Mouse (Mus musculus) hindbrain, embryonic 10.5 days (tissue): ENCODE data around the gene Sipa1l1. TPM values are rescaled to one million over a fixed set of nuclear protein-coding genes. Genes with fewer than 3 reads are reported as not detected.

Experiments used
- DNase-seq: peaks from one replicate; pipeline ENCODE4 v3.0.0-alpha.2; 2017; ENCODE audit warnings: low spot score
- H3K27ac ChIP-seq: fragments of 300-500 bp; sonication (generic); 2 replicates; pipeline ENCODE4 v1.5.1; 2016; ENCODE audit warnings: mild to moderate bottlenecking, moderate library complexity
- H3K27me3 ChIP-seq: fragments of 300-500 bp; sonication (generic); 2 replicates; pipeline ENCODE4 v1.6.1; 2016; ENCODE audit warnings: mild to moderate bottlenecking; ENCODE audit not compliant: poor library complexity, insufficient read depth, severe bottlenecking
- H3K36me3 ChIP-seq: fragments of 300-500 bp; sonication (generic); 2 replicates; pipeline ENCODE4 v1.6.1; 2016; ENCODE audit warnings: mild to moderate bottlenecking, moderate library complexity
- H3K4me1 ChIP-seq: fragments of 300-500 bp; sonication (generic); replicated peaks from 2 replicates; pipeline ENCODE4 v1.6.1; 2016; ENCODE audit warnings: mild to moderate bottlenecking
- H3K4me3 ChIP-seq: fragments of 300-500 bp; sonication (generic); 2 replicates; pipeline ENCODE4 v1.5.1; 2016; ENCODE audit warnings: mild to moderate bottlenecking, moderate library complexity
- H3K9me3 ChIP-seq: fragments of 300-500 bp; sonication (generic); 2 replicates; pipeline ENCODE4 v1.6.1; 2016; ENCODE audit warnings: mild to moderate bottlenecking, moderate library complexity
- WGBS: fragments of 180-500 bp; shearing (Covaris S2); methylation state at CpG from one replicate; pipeline ENCODE4 v1.1.7; 2016; 5-methylcytosine and 5-hydroxymethylcytosine counted together
- polyA plus RNA-seq: library from polyadenylated mRNA; unstranded; fragments of >200 nt; fragmentation: Nextera tagmentation; extraction: Ambion mirVana; gene quantifications from 2 replicates; pipeline ENCODE4 v1.2.1, GENCODE M21; 2016

The Sipa1l1 gene
- polyA plus RNA-seq, 1 experiment from 2014 or later: 26.0 TPM

DNA sequence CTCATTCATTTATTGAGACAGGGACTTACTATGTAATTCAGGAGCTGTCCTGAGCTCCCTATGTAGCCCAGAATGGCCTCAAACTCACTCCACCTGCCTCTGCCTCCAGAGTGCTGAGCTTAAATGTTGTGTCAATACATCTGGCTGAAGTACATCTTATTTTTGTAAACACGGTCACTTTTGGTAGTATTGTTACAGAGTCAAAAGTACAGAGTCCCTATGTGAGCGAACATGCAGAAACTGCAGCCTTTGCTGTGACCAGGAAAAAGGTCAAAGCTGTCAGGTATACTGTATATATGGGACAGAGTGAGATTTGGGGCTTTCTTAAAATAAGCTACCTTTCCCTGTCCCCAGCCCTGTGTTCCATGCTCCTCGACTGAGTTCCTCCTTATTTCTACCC is 17.6 kb downstream of the Sipa1l1 start:
- WGBS: 81% methylated on average over 3 of the region's 3 CpGs
- H3K27ac ChIP-seq: no peak overlapping the region
- no peak overlapping the region for H3K4me3 ChIP-seq
- peaks cover 19% of the 10 kb centered on the region for H3K36me3 ChIP-seq
- no peaks in the 10 kb centered on the region for H3K27me3 ChIP-seq
- H3K9me3 ChIP-seq: peaks cover 23% of the 10 kb centered on the region; the same call in 1 of the 2 replicates
- peaks cover 44% of the 10 kb centered on the region for H3K4me1 ChIP-seq
- DNase-seq: no peak

GRCm38 (mm10) chr12:82187178-82187839 is 18.2 kb downstream of the Sipa1l1 start:
- Histone ChIP-seq H3K9me3 (peaks cover 18% of the 10 kb centered on the region; the same call in 1 of the 2 replicates), H3K4me1 (peaks cover 44% of the 10 kb centered on the region), H3K36me3 (peaks cover 13% of the 10 kb centered on the region), H3K27me3 (no peaks in the 10 kb centered on the region), H3K27ac (no peak overlapping the region), H3K4me3 (no peak overlapping the region)
- DNase-seq: no peak
- WGBS: 68% methylated on average over 7 of the region's 7 CpGs

DNA sequence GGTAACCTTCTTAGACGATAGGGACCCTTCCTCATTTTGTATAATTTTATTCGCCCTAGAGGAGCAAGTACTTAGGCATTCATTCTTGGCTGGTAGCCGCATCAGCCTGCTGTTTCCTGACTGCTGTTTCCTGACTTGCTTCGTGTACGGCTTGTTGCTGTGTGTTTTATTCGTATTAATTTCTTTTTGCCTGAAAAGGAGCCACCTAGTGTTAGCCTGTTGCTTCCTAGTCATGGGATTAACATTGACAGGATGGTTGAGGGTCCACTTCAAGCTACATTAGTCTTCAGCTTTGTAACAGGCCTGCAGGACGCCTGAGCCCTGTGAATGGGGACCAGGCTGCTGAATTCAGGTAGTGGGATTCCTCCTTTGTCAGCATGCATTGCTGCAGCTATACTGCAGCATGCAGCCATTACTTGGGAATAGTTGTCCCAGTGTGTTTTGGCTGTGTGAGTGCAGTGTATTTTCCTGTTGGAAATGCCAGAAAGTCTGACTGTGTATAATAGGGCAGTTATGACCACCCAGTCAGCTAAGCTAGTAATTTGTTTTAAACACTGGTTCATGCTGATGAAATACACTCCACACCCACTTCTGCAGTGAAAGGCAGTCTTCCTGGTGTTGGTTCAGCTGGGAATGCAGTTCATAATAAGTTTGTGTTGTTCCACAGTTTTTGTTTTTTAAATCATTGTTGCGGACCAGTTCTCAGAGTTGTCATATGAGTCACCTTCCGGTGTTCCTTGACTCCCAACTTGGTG is 19.4 kb downstream of the Sipa1l1 start:
- no peak for DNase-seq
- Histone ChIP-seq H3K4me1 (peaks cover 54% of the 10 kb centered on the region), H3K4me3 (no peak overlapping the region), H3K27ac (no peak overlapping the region), H3K27me3 (no peaks in the 10 kb centered on the region), H3K9me3 (peaks cover 11% of the 10 kb centered on the region; the same call in 1 of the 2 replicates), H3K36me3 (peaks cover 2% of the 10 kb centered on the region; the same call in 1 of the 2 replicates)
- WGBS: 63% methylated on average over 9 of the region's 9 CpGs

GRCm38 (mm10) chr12:82189076-82189675 is 20.1 kb downstream of the Sipa1l1 start:
- WGBS: 45% methylated on average over 6 of the region's 6 CpGs
- peaks cover 8% of the 10 kb centered on the region; the same call in 1 of the 2 replicates for H3K9me3 ChIP-seq
- no peaks in the 10 kb centered on the region for H3K27me3 ChIP-seq
- peak overlapping the region; percentile 40; the same call in 1 of the 2 replicates for H3K27ac ChIP-seq
- DNase-seq: peak; percentile 28
- H3K4me1 ChIP-seq: peaks cover 58% of the 10 kb centered on the region
- H3K36me3 ChIP-seq: no peaks in the 10 kb centered on the region
- no peak overlapping the region for H3K4me3 ChIP-seq

DNA sequence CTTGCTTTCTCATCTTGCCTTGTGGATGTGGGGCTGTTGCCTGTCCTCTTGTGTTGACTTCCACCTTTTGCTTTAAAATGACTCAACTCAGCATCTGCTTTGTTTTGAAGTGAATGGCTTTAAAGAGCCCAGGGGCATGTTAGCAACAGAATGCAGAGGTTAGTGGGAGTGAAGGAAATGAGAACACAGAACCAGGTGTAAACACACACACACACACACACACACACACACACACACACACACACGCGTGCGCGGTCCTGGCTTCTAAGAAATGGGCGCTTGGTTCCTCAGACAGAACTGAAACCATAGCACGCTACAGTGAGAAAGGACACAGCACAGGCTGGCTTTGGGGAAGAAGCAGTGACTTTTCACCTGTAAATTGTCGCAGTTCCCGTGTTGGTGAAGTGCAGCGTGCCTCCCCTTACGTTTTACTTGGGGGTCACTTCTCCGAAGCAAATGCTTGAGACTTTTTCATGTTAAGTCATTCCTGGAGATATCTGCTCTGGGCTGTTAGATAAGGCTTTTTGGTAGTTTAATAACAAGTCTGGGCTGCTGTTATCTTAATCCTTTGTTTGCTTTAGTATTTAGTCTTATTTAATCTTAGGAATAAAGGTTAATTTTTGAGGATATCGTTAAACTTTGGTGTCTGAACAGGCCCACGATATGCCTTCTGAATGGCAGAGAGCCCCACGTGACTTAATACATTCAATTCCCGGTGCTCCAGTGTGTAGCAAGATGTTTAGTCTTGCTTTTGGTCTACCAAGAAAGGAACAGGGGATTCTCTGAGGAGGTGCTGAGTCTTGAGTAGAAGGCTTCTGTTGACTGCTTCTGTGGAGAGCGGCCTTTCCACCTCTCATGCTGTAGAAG is 20.8 kb downstream of the Sipa1l1 start:
- H3K36me3 ChIP-seq: no peaks in the 10 kb centered on the region
- WGBS: 83% methylated on average over 16 of the region's 16 CpGs
- no peaks in the 10 kb centered on the region for H3K27me3 ChIP-seq
- peaks cover 58% of the 10 kb centered on the region for H3K4me1 ChIP-seq
- no peak for DNase-seq
- H3K27ac ChIP-seq: peak overlapping the region; percentile 40
- H3K9me3 ChIP-seq: peaks cover 5% of the 10 kb centered on the region; the same call in 1 of the 2 replicates
- no peak overlapping the region for H3K4me3 ChIP-seq

DNA sequence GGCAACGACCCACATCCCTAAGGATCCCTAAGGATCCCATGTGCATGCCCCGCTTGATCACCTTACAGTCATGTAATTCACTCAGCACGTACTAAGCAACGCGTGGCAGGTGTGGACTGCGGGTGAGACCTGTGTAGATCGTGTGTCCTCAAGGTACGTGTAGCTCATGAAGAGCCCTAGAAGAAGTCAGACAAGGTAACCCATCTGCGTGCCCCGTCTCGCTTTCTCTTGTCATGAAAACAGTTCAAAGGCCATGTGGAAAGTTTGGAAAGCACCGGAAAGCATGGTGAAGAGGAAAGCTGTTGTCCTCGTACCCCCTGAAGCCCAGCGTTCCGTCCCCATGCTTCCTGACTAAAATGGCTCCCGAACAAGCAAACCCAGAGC is 21.5 kb downstream of the Sipa1l1 start:
- H3K9me3 ChIP-seq: no peaks in the 10 kb centered on the region
- H3K27me3 ChIP-seq: no peaks in the 10 kb centered on the region
- 86% methylated on average over 16 of the region's 16 CpGs for WGBS
- H3K27ac ChIP-seq: no peak overlapping the region; the same call in 1 of the 2 replicates
- peaks cover 58% of the 10 kb centered on the region for H3K4me1 ChIP-seq
- no peaks in the 10 kb centered on the region for H3K36me3 ChIP-seq
- no peak for DNase-seq
- no peak overlapping the region for H3K4me3 ChIP-seq

GRCm38 (mm10) chr12:82191686-82192085 is 22.6 kb downstream of the Sipa1l1 start:
- peaks cover 64% of the 10 kb centered on the region for H3K4me1 ChIP-seq
- no peak overlapping the region for H3K4me3 ChIP-seq
- no peak overlapping the region for H3K27ac ChIP-seq
- WGBS: 79% methylated on average over 5 of the region's 5 CpGs
- H3K36me3 ChIP-seq: no peaks in the 10 kb centered on the region
- DNase-seq: no peak
- H3K27me3 ChIP-seq: no peaks in the 10 kb centered on the region
- no peaks in the 10 kb centered on the region for H3K9me3 ChIP-seq

DNA sequence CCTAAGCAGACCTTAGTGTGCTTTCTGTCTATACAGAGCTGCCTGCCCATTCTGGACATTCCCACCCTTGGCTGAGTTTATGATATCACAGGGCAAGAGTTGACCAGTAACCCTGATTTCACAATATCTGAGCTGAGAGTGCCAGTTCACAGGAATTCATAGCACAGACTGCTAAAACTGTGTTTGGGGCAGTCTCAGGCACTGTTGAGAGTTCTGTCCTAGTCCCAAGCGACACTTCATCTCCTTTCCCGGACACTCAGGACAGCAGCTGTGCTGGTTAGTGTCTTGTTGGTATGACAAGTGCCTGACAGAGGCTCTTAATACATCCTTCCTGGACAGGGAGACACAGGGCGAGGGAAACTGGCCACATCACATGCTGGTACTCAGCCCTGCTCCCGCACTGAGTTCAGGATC is 23.5 kb downstream of the Sipa1l1 start:
- H3K27me3 ChIP-seq: no peaks in the 10 kb centered on the region
- H3K9me3 ChIP-seq: no peaks in the 10 kb centered on the region
- WGBS: 84% methylated on average over 4 of the region's 4 CpGs
- H3K36me3 ChIP-seq: no peaks in the 10 kb centered on the region
- no peak for DNase-seq
- H3K4me1 ChIP-seq: peaks cover 64% of the 10 kb centered on the region
- H3K27ac ChIP-seq: no peak overlapping the region
- H3K4me3 ChIP-seq: no peak overlapping the region

GRCm38 (mm10) chr12:82193476-82193875 is 24.4 kb downstream of the Sipa1l1 start:
- Histone ChIP-seq H3K27me3 (no peaks in the 10 kb centered on the region), H3K9me3 (no peaks in the 10 kb centered on the region), H3K27ac (no peak overlapping the region), H3K36me3 (no peaks in the 10 kb centered on the region), H3K4me1 (peaks cover 57% of the 10 kb centered on the region), H3K4me3 (no peak overlapping the region)
- DNase-seq: no peak
- WGBS: 56% methylated on average over 2 of the region's 2 CpGs

DNA sequence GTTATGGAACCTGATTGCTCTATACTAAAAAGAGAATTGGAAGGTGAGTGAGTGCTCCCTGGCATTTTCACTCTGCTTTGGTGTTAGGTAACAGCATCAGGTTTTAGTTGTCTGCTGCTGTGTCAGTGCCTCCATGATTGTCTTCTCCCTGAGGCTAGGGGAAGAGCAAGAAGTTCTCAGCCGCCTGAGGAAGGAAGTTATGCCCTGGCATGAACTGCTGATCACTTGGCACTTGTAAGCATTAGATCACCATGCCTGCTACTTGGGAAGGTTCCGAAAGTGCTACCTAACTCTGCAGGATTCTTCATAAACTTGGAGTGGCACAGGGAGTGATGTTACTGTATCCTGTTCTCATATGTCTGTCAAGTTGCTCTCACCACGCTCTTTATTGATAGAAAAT is 25.8 kb downstream of the Sipa1l1 start:
- no peaks in the 10 kb centered on the region for H3K27me3 ChIP-seq
- H3K4me3 ChIP-seq: no peak overlapping the region
- no peaks in the 10 kb centered on the region for H3K9me3 ChIP-seq
- no peaks in the 10 kb centered on the region for H3K36me3 ChIP-seq
- no peak for DNase-seq
- 85% methylated on average over 3 of the region's 3 CpGs for WGBS
- peaks cover 43% of the 10 kb centered on the region for H3K4me1 ChIP-seq
- no peak overlapping the region for H3K27ac ChIP-seq

DNA sequence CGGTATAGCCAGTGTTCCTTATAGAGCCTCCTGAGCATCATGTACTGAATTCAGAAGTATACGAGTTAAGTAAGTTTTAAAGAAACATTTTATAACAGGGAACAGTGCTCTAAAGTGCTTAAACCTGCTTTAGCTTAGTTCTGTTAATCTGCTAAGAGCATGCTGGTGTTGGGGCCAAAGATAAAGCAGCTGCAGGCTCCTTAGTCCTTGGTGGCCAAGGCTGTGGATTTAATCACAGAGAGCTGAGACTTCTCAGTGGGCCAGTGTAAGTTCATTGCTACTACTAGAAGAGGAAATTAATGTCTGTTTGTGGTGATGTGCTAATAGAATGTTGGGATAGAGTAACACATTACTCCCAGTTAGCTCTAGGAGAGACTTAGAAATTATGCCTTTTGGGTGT is 27.1 kb downstream of the Sipa1l1 start:
- H3K27me3 ChIP-seq: no peaks in the 10 kb centered on the region
- WGBS: 83% methylated on average over 2 of the region's 2 CpGs
- no peak for DNase-seq
- peaks cover 35% of the 10 kb centered on the region for H3K4me1 ChIP-seq
- no peak overlapping the region for H3K4me3 ChIP-seq
- H3K36me3 ChIP-seq: no peaks in the 10 kb centered on the region
- H3K27ac ChIP-seq: no peak overlapping the region; the same call in 1 of the 2 replicates
- no peaks in the 10 kb centered on the region for H3K9me3 ChIP-seq

- peaks cover 35% of the 10 kb centered on the region for H3K4me1 ChIP-seq
- H3K36me3 ChIP-seq: no peaks in the 10 kb centered on the region
- H3K4me3 ChIP-seq: no peak overlapping the region
- peak overlapping the region; percentile 59; the same call in 1 of the 2 replicates for H3K27ac ChIP-seq
- no peaks in the 10 kb centered on the region for H3K9me3 ChIP-seq
- DNase-seq: no peak
- 17% methylated on average over 7 of the region's 7 CpGs for WGBS
- H3K27me3 ChIP-seq: no peaks in the 10 kb centered on the region
These were observed 27.6 kb downstream of the Sipa1l1 start for GRCm38 (mm10) chr12:82196615-82197146.
